Mouse (Mus musculus) megakaryocyte, embryonic 14.5 days (primary cell): ENCODE results near the gene Csrp1.

Source experiments
- FLI1 ChIP-seq: IDR thresholded peaks from 2 replicates; pipeline ENCODE4 v1.6.1; 2012; ENCODE audit warnings: low read length, inconsistent platforms, mixed read lengths
- GATA1 ChIP-seq: IDR thresholded peaks from 3 replicates; pipeline ENCODE4 v1.6.1; 2012; ENCODE audit warnings: mixed read lengths, low read length, inconsistent platforms, borderline replicate concordance

- TF ChIP-seq GATA1 (no peak), FLI1 (no peak)
These were observed 41.7 kb upstream of the Csrp1 start for GRCm38 (mm10) chr1:135678145-135678544.
